Mouse (Mus musculus): ENCODE measurements around the gene 9930022D16Rik.

The 9930022D16Rik gene

GRCm38 (mm10) chr11:109427353-109427752 lies 13.6 kb downstream of the 9930022D16Rik start:
- no peak for TF ChIP-seq GATA4 (IDR thresholded peaks at IDR 0.05; ENCODE audit: insufficient replicate concordance, low read length)

GRCm38 (mm10) chr11:109434233-109434798 lies 20.6 kb downstream of the 9930022D16Rik start:
- TF ChIP-seq GATA4 (IDR thresholded peaks at IDR 0.05; ENCODE audit: insufficient replicate concordance, low read length) = no peak

- no peak for TF ChIP-seq GATA4 (IDR thresholded peaks at IDR 0.05; ENCODE audit: insufficient replicate concordance, low read length)
Observed at GRCm38 (mm10) chr11:109436889-109437288, 23.2 kb downstream of the 9930022D16Rik start.

GRCm38 (mm10) chr11:109439209-109439608 lies 25.5 kb downstream of the 9930022D16Rik start:
- TF ChIP-seq GATA4 (IDR thresholded peaks at IDR 0.05; ENCODE audit: insufficient replicate concordance, low read length) = no peak

- TF ChIP-seq GATA4 (IDR thresholded peaks at IDR 0.05; ENCODE audit: insufficient replicate concordance, low read length) = peak; percentile 43; the same call in 1 of the 2 replicates
Observed at GRCm38 (mm10) chr11:109439829-109440340, 26.2 kb downstream of the 9930022D16Rik start.

- TF ChIP-seq GATA4 (IDR thresholded peaks at IDR 0.05; ENCODE audit: insufficient replicate concordance, low read length) = no peak
Observed at GRCm38 (mm10) chr11:109440641-109441040, 26.9 kb downstream of the 9930022D16Rik start.

- TF ChIP-seq GATA4 (IDR thresholded peaks at IDR 0.05; ENCODE audit: insufficient replicate concordance, low read length) = no peak
Observed at GRCm38 (mm10) chr11:109441119-109441518, 27.4 kb downstream of the 9930022D16Rik start.

- no peak for TF ChIP-seq GATA4 (IDR thresholded peaks at IDR 0.05; ENCODE audit: insufficient replicate concordance, low read length)
Observed at GRCm38 (mm10) chr11:109442166-109442730, 28.5 kb downstream of the 9930022D16Rik start.

- no peak for TF ChIP-seq GATA4 (IDR thresholded peaks at IDR 0.05; ENCODE audit: insufficient replicate concordance, low read length)
Observed at GRCm38 (mm10) chr11:109443468-109444263, 29.9 kb downstream of the 9930022D16Rik start.

- TF ChIP-seq GATA4 (IDR thresholded peaks at IDR 0.05; ENCODE audit: insufficient replicate concordance, low read length) = no peak
Observed at GRCm38 (mm10) chr11:109444600-109444999, 30.9 kb downstream of the 9930022D16Rik start.

GRCm38 (mm10) chr11:109445438-109446035 lies 31.8 kb downstream of the 9930022D16Rik start:
- TF ChIP-seq GATA4 (IDR thresholded peaks at IDR 0.05; ENCODE audit: insufficient replicate concordance, low read length) = no peak

- TF ChIP-seq GATA4 (IDR thresholded peaks at IDR 0.05; ENCODE audit: insufficient replicate concordance, low read length) = no peak
Observed at GRCm38 (mm10) chr11:109451169-109451568, 37.5 kb downstream of the 9930022D16Rik start.

GRCm38 (mm10) chr11:109456261-109456660 lies 42.5 kb downstream of the 9930022D16Rik start:
- no peak for TF ChIP-seq GATA4 (IDR thresholded peaks at IDR 0.05; ENCODE audit: insufficient replicate concordance, low read length)

- TF ChIP-seq GATA4 (IDR thresholded peaks at IDR 0.05; ENCODE audit: insufficient replicate concordance, low read length) = no peak
Observed at GRCm38 (mm10) chr11:109458165-109458564, 44.4 kb downstream of the 9930022D16Rik start.

- TF ChIP-seq GATA4 (IDR thresholded peaks at IDR 0.05; ENCODE audit: insufficient replicate concordance, low read length) = no peak
Observed at GRCm38 (mm10) chr11:109460586-109460985, 46.9 kb downstream of the 9930022D16Rik start.
